Mouse (Mus musculus): ENCODE results near the gene Gramd4.

DNA sequence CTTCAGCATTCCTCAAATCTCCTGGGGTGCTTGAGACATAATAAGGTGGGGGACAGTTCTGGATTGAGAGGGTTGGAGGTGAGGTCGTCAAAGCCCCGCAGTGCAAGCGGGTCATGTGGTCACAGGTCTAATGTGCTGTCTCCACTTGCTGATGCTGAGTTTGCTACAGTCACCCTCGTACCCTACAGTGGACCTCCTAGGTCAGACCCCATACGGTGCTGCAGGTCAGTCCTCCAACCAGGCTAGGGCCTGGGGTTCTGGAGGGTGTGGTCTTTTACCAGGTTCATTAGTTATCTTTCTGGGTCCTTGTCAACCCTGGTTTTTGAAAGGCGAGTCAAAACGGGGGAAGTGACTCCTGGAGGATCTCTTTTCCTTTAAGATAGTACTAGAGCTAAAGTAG is 413 bp downstream of the Gramd4 start:
- no peak for TF ChIP-seq CTCF (IDR thresholded peaks at IDR 0.05; ENCODE audit: extremely low read depth, insufficient read length, insufficient replicate concordance, low read depth, low read length)
- TF ChIP-seq POLR2A (IDR thresholded peaks at IDR 0.05; ENCODE audit: low read depth, low read length) = no peak

Measured in small intestine, adult 2 months (tissue).